Mouse (Mus musculus) MEL (cell line): ENCODE measurements around the gene Wnt1. TPM values are rescaled to one million over a fixed set of nuclear protein-coding genes. Genes with fewer than 3 reads are reported as not detected.

Experiments
- DNase-seq: peaks from one replicate; pipeline ENCODE4 v3.0.0; 2011; ENCODE audit warnings: low read depth, low spot score
- H3K27ac ChIP-seq: 2 replicates; pipeline ENCODE4 v1.5.1; 2012; ENCODE audit warnings: low read depth, mild to moderate bottlenecking, control low read depth, low read length, moderate library complexity; ENCODE audit not compliant: control insufficient read depth
- H3K27me3 ChIP-seq, 2 experiments: fragments of 150-350 bp in 1 of 2; sonication (generic) in 1 of 2; 2 replicates each; pipeline ENCODE4 v1.6.1; 2012; ENCODE audit warnings: low read length in 2 of 2, mild to moderate bottlenecking in 2 of 2, improper control_type of control experiment in 1 of 2, moderate library complexity in 1 of 2; ENCODE audit not compliant: insufficient read depth in 2 of 2, control insufficient read depth in 1 of 2
- H3K36me3 ChIP-seq, 2 experiments: 2 replicates each; pipeline ENCODE4 v1.6.1; 2012 to 2014; ENCODE audit warnings: low read length in 2 of 2, improper control_type of control experiment in 1 of 2, inconsistent platforms in 1 of 2, mild to moderate bottlenecking in 1 of 2; ENCODE audit not compliant: insufficient read depth in 2 of 2, control insufficient read depth in 1 of 2
- H3K4me1 ChIP-seq, 2 experiments: fragments of 150-350 bp in 1 of 2; sonication (generic) in 1 of 2; 2 replicates each; pipeline ENCODE4 v1.6.1; 2012; ENCODE audit warnings: low read length in 2 of 2, improper control_type of control experiment in 1 of 2, mild to moderate bottlenecking in 1 of 2; ENCODE audit not compliant: insufficient read depth in 2 of 2, control insufficient read depth in 1 of 2
- H3K4me3 ChIP-seq, 2 experiments: fragments of 150-350 bp in 1 of 2; sonication (generic) in 1 of 2; 2 replicates each; pipeline ENCODE4 v1.5.1; 2012; ENCODE audit warnings: low read depth in 2 of 2, low read length in 2 of 2, mild to moderate bottlenecking in 2 of 2, moderate library complexity in 2 of 2, control low read depth in 1 of 2, improper control_type of control experiment in 1 of 2; ENCODE audit not compliant: control insufficient read depth in 1 of 2, insufficient read depth in 1 of 2
- H3K79me2 ChIP-seq: 2 replicates; pipeline ENCODE4 v1.6.1; 2012; ENCODE audit warnings: mild to moderate bottlenecking, low read length, moderate library complexity; ENCODE audit not compliant: control insufficient read depth, poor library complexity, insufficient read depth
- H3K9ac ChIP-seq: 2 replicates; pipeline ENCODE4 v1.6.1; 2012; ENCODE audit warnings: low read depth, mild to moderate bottlenecking, control low read depth, low read length, moderate library complexity; ENCODE audit not compliant: control insufficient read depth, poor library complexity, severe bottlenecking
- H3K9me3 ChIP-seq: fragments of 150-350 bp; sonication (generic); replicated peaks from 2 replicates; pipeline ENCODE4 v1.6.1; 2012; ENCODE audit warnings: mild to moderate bottlenecking, low read length, improper control_type of control experiment, moderate library complexity; ENCODE audit not compliant: insufficient read depth
- BHLHE40 ChIP-seq: IDR thresholded peaks from 2 replicates; pipeline ENCODE4 v1.6.1; 2012; ENCODE audit warnings: low read depth, mild to moderate bottlenecking, inconsistent platforms, low read length, improper control_type of control experiment, borderline replicate concordance
- CHD1 ChIP-seq: IDR thresholded peaks from 2 replicates; pipeline ENCODE4 v1.6.1; 2012; ENCODE audit warnings: low read depth, mild to moderate bottlenecking, inconsistent platforms, low read length, improper control_type of control experiment
- ELF1 ChIP-seq: IDR thresholded peaks from 2 replicates; pipeline ENCODE4 v1.6.1; 2014; ENCODE audit warnings: low read depth, mild to moderate bottlenecking, inconsistent platforms, low read length, improper control_type of control experiment, moderate library complexity
- GABPA ChIP-seq: IDR thresholded peaks from 2 replicates; pipeline ENCODE4 v1.6.1; 2012; ENCODE audit warnings: low read depth, mild to moderate bottlenecking, inconsistent platforms, low read length, improper control_type of control experiment, moderate library complexity
- MAZ ChIP-seq: IDR thresholded peaks from 2 replicates; pipeline ENCODE4 v1.6.1; 2012; ENCODE audit warnings: low read depth, mild to moderate bottlenecking, inconsistent platforms, low read length, improper control_type of control experiment
- MYC ChIP-seq: IDR thresholded peaks from 2 replicates; pipeline ENCODE4 v1.6.1; 2011; ENCODE audit warnings: low read depth, mild to moderate bottlenecking, low read length, improper control_type of control experiment, moderate library complexity
- NELFE ChIP-seq: IDR thresholded peaks from 2 replicates; pipeline ENCODE4 v1.6.1; 2011; ENCODE audit warnings: low read depth, low read length, improper control_type of control experiment
- POLR2AphosphoS2 ChIP-seq: IDR thresholded peaks from 2 replicates; pipeline ENCODE4 v1.6.1; 2011; ENCODE audit warnings: low read length, improper control_type of control experiment
- RAD21 ChIP-seq: IDR thresholded peaks from 2 replicates; pipeline ENCODE4 v1.6.1; 2011; ENCODE audit warnings: mild to moderate bottlenecking, low read depth, low read length, improper control_type of control experiment
- SIN3A ChIP-seq: IDR thresholded peaks from 2 replicates; pipeline ENCODE4 v1.6.1; 2012; ENCODE audit warnings: low read length, improper control_type of control experiment, inconsistent platforms
- SMC3 ChIP-seq: IDR thresholded peaks from 2 replicates; pipeline ENCODE4 v1.6.1; 2011; ENCODE audit warnings: low read depth, low read length, improper control_type of control experiment
- TAL1 ChIP-seq: IDR thresholded peaks from 2 replicates; pipeline ENCODE4 v1.6.1; 2012; ENCODE audit warnings: mild to moderate bottlenecking, inconsistent platforms, low read length, moderate library complexity, mixed read lengths
- TCF12 ChIP-seq: IDR thresholded peaks from 2 replicates; pipeline ENCODE4 v1.6.1; 2014; ENCODE audit warnings: low read depth, mild to moderate bottlenecking, inconsistent platforms, low read length, improper control_type of control experiment, moderate library complexity
- USF2 ChIP-seq, 2 experiments: IDR thresholded peaks; 2 replicates each; pipeline ENCODE4 v1.6.1; 2011 to 2012; ENCODE audit warnings: improper control_type of control experiment in 2 of 2, low read length in 2 of 2, borderline replicate concordance in 1 of 2, inconsistent platforms in 1 of 2, low read depth in 1 of 2, mild to moderate bottlenecking in 1 of 2; ENCODE audit not compliant: insufficient read depth in 1 of 2
- ZKSCAN1 ChIP-seq: IDR thresholded peaks from 2 replicates; pipeline ENCODE4 v1.6.1; 2012; ENCODE audit warnings: low read depth, mild to moderate bottlenecking, inconsistent platforms, low read length, improper control_type of control experiment, moderate library complexity
- polyA plus RNA-seq, 2 experiments: library from polyadenylated mRNA; stranded (reverse) in 1 of 2; unstranded in 1 of 2; fragments of >175 nt in 1 of 2; fragments of >200 nt in 1 of 2; gene quantifications; 2 replicates each; pipeline versions ENCODE4 v1.2.1 to v1.2.4; 2012; ENCODE audit warnings: low replicate concordance in 2 of 2, low read depth in 1 of 2; ENCODE audit not compliant: insufficient read length in 2 of 2, insufficient read depth in 1 of 2, missing spikeins in 1 of 2
- total RNA-seq: library from RNA; depleted of rRNA; stranded (reverse); fragments of 300-350 nt; gene quantifications from 2 replicates; pipeline ENCODE4 v1.2.3, GENCODE M21; 2012

Gene Wnt1
- total and polyA plus RNA-seq, 3 experiments: not detected

- H3K36me3 ChIP-seq: peaks cover 0 to 4% of the 10 kb centered on the region in 2 experiments; a peak in 1 of 4 replicates
- no peak for TF ChIP-seq CHD1
- H3K27ac ChIP-seq: no peak overlapping the region
- H3K4me1 ChIP-seq: no peaks in the 10 kb centered on the region
- H3K4me3 ChIP-seq: no peak overlapping the region
- DNase-seq: no peak
- no peaks in the 10 kb centered on the region for H3K27me3 ChIP-seq
- peaks cover 5% of the 10 kb centered on the region for H3K79me2 ChIP-seq
- H3K9ac ChIP-seq: no peak overlapping the region
- H3K9me3 ChIP-seq: no peaks in the 10 kb centered on the region
Observed at GRCm38 (mm10) chr15:98746344-98746965, 43.2 kb upstream of the Wnt1 start.

- H3K9ac ChIP-seq: no peak overlapping the region
- no peak overlapping the region for H3K27ac ChIP-seq
- no peak for TF ChIP-seq SIN3A
- no peak for TF ChIP-seq TCF12
- no peak for TF ChIP-seq CHD1
- TF ChIP-seq BHLHE40: no peak
- no peak for TF ChIP-seq POLR2AphosphoS2
- no peak for TF ChIP-seq GABPA
- no peak for TF ChIP-seq USF2 (IDR thresholded peaks at IDR 0.05; ENCODE audit: borderline replicate concordance in 1 of 2, insufficient read depth in 1 of 2, low read depth in 1 of 2, low read length in 2 of 2)
- no peak for TF ChIP-seq MYC
- no peak for TF ChIP-seq ELF1
- H3K4me3 ChIP-seq: no peak overlapping the region
- no peak for DNase-seq
- peaks cover under 1 to 4% of the 10 kb centered on the region in 2 experiments; a peak in 2 of 4 replicates for H3K36me3 ChIP-seq
- H3K4me1 ChIP-seq: 0 out of 4 replicates have a peak, but pooled peaks cover 0 to 2% of the 10 kb centered on the region in 2 experiments
- peaks cover 11% of the 10 kb centered on the region for H3K79me2 ChIP-seq
- H3K9me3 ChIP-seq: no peaks in the 10 kb centered on the region
- H3K27me3 ChIP-seq: no peaks in the 10 kb centered on the region
Observed at GRCm38 (mm10) chr15:98747296-98747695, 42.4 kb upstream of the Wnt1 start.

- H3K79me2 ChIP-seq: peaks cover 13% of the 10 kb centered on the region
- H3K36me3 ChIP-seq: peaks cover 4 to 14% of the 10 kb centered on the region in 2 experiments; a peak in 3 of 4 replicates
- H3K4me3 ChIP-seq: no peak overlapping the region
- no peaks in the 10 kb centered on the region for H3K9me3 ChIP-seq
- no peak overlapping the region for H3K9ac ChIP-seq
- H3K27me3 ChIP-seq: no peaks in the 10 kb centered on the region
- no peak overlapping the region for H3K27ac ChIP-seq
- TF ChIP-seq TAL1 (no peak), MAZ (no peak), NELFE (no peak), ZKSCAN1 (no peak), SMC3 (no peak), RAD21 (no peak)
- TF ChIP-seq, all 39 proteins: peak for 0
- DNase-seq: no peak
- peaks cover 2 to 14% of the 10 kb centered on the region in 2 experiments for H3K4me1 ChIP-seq
Observed at GRCm38 (mm10) chr15:98749093-98749492, 40.6 kb upstream of the Wnt1 start.
